8 mouse cellular contexts compared by ENCODE assay signal in the genomic region with DNA sequence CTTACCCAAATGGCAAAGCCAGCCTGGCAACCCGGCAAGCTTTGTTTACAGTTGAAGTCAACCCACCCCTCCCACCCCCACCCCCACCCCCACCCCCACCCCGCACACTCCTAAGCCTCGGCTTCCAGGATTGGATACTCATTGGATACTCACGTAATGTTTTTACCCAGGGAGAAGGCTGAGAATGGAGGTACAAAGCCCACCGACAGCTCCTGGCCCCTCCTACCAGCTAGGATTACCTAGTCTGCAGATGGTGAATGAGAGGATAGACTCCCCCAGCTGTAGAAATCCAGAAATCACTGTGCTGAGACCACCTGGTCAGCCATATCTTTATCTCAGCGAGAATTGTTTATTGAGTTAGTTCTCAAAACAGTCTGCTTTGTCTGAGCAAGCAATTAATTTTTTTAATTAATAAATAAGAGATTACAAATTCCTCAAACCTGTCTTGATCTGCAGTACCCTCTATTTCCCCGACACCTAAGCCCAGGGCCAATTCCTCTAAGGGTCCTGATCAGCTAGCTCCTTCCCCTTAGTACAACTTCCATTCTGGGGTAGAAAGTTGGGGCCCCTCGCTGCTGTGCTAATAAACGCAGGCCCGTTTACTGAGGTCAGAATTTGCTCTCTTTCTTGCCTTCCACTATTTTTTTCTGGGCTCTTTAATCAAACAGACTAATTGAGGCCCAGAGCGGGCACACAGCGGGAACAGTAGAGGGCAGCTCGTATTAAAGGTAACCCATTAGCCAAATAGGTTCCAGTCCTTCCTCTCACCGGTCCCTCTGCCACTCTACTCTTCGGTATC. TPM values are rescaled to one million over a fixed set of nuclear protein-coding genes. Genes with fewer than 3 reads are reported as not detected.
DNase-seq lines count a peak whose midpoint lies in the region; ATAC-seq lines count a peak whose summit lies in the region.

No protein-coding gene starts in this region.

- DNase-seq in heart, postnatal 36 days = no peak
- peak; percentile 84 for DNase-seq in ZHBTc4 (ENCODE audit: low read depth, low spot score)
- no peak for DNase-seq in thymus, adult 18-20 months
- no peak for DNase-seq in ovary, postnatal 10 days (ENCODE audit: low spot score)
- no peak for DNase-seq in thymus, postnatal 25 days

- 0 out of 2 replicates have a peak overlapping the region, but pooled peaks have one; percentile 12 for H3K9ac ChIP-seq in heart, embryonic 14.5 days (ENCODE audit: low read length)
- H3K9ac ChIP-seq in hindbrain, embryonic 13.5 days = no peak overlapping the region; the same call in 1 of the 2 replicates
- no peak overlapping the region for H3K9ac ChIP-seq in midbrain, embryonic 12.5 days (replicated peaks)

- intact Hi-C loops in heart, postnatal 36 days (cut with DNase I) = loop anchor here (1.0 to 10.0 kb wide), 2 partner anchors 69 to 322 kb away; no protein-coding TSS in a partner anchor

- H3K9me3 ChIP-seq in heart, embryonic 14.5 days (ENCODE audit: control insufficient read depth, low read length) = no peaks in the 10 kb centered on the region
- no peaks in the 10 kb centered on the region for H3K9me3 ChIP-seq in hindbrain, embryonic 13.5 days
- no peaks in the 10 kb centered on the region for H3K9me3 ChIP-seq in midbrain, embryonic 12.5 days

- H3K4me2 ChIP-seq in heart, embryonic 14.5 days (ENCODE audit: low read length) = peak overlapping the region; percentile 33
- peak overlapping the region; percentile 29; the same call in 1 of the 2 replicates for H3K4me2 ChIP-seq in hindbrain, embryonic 13.5 days
- H3K4me2 ChIP-seq in midbrain, embryonic 12.5 days (replicated peaks) = peak overlapping the region; percentile 32

- WGBS in heart, embryonic 14.5 days = 13% methylated on average over 15 of the region's 15 CpGs
- WGBS in hindbrain, embryonic 13.5 days = 7% methylated on average over 15 of the region's 15 CpGs
- WGBS in midbrain, embryonic 12.5 days = 6% methylated on average over 15 of the region's 15 CpGs

- H3K4me3 ChIP-seq in heart, embryonic 14.5 days (ENCODE audit: control insufficient read depth in 1 of 2, insufficient read depth in 1 of 2, low read depth in 1 of 2, low read length in 2 of 2) = no peak overlapping the region; a peak in 1 of 4 replicates
- no peak overlapping the region for H3K4me3 ChIP-seq in hindbrain, embryonic 13.5 days
- H3K4me3 ChIP-seq in midbrain, embryonic 12.5 days = no peak overlapping the region

- H3K4me1 ChIP-seq in heart, embryonic 14.5 days (ENCODE audit: control insufficient read depth in 2 of 2, insufficient read depth in 2 of 2, low read length in 2 of 2) = peaks cover 0 to 2% of the 10 kb centered on the region in 2 experiments; a peak in 1 of 4 replicates
- peaks cover 16% of the 10 kb centered on the region for H3K4me1 ChIP-seq in hindbrain, embryonic 13.5 days (replicated peaks)
- peaks cover 25% of the 10 kb centered on the region for H3K4me1 ChIP-seq in midbrain, embryonic 12.5 days

- H3K27ac ChIP-seq in heart, embryonic 14.5 days (replicated peaks in 1 of 2; ENCODE audit: control insufficient read depth in 1 of 2, insufficient read depth in 1 of 2, low read depth in 2 of 2, low read length in 2 of 2) = no peak overlapping the region
- no peak overlapping the region; the same call in 1 of the 2 replicates for H3K27ac ChIP-seq in hindbrain, embryonic 13.5 days
- H3K27ac ChIP-seq in midbrain, embryonic 12.5 days (replicated peaks) = no peak overlapping the region

- no peaks in the 10 kb centered on the region for H3K27me3 ChIP-seq in heart, embryonic 14.5 days (ENCODE audit: control insufficient read depth, insufficient read depth, low read length)
- no peaks in the 10 kb centered on the region for H3K27me3 ChIP-seq in hindbrain, embryonic 13.5 days
- H3K27me3 ChIP-seq in midbrain, embryonic 12.5 days = no peaks in the 10 kb centered on the region

- ATAC-seq in heart, embryonic 14.5 days (ENCODE audit: insufficient number of reproducible peaks, insufficient read depth, low FRiP score, low read depth) = no peak
- peak; percentile 32; the same call in 1 of the 2 replicates for ATAC-seq in hindbrain, embryonic 13.5 days (ENCODE audit: low FRiP score)
- ATAC-seq in midbrain, embryonic 12.5 days (ENCODE audit: low FRiP score, low read depth) = peak; percentile 58

- H3K36me3 ChIP-seq in heart, embryonic 14.5 days (ENCODE audit: control insufficient read depth, insufficient read depth, low read length) = no peaks in the 10 kb centered on the region
- no peaks in the 10 kb centered on the region for H3K36me3 ChIP-seq in hindbrain, embryonic 13.5 days
- H3K36me3 ChIP-seq in midbrain, embryonic 12.5 days = no peaks in the 10 kb centered on the region

RNA-seq across cellular contexts. Expression of a gene that starts 10.6 kb away (rescaled TPM):
- 1.1 and 1.7 TPM in 2 replicates for polyA plus RNA-seq in heart, embryonic 14.5 days (2014; fragmentation: Nextera tagmentation; extraction: Ambion mirVana)
- under 1 TPM; 0.61 to 0.68 TPM for total RNA-seq in heart, postnatal 36 days (2021)
- polyA plus RNA-seq in hindbrain, embryonic 13.5 days (2015; fragmentation: Nextera tagmentation; extraction: Ambion mirVana) = 1.7 and 1.8 TPM in 2 replicates
- polyA plus RNA-seq in midbrain, embryonic 12.5 days (2016; fragmentation: Nextera tagmentation; extraction: Ambion mirVana) = 1.8 and 2.4 TPM in 2 replicates

RNA-seq across cellular contexts. Expression of a gene that starts 22.6 kb away (rescaled TPM):
- 2,486 and 2,703 TPM in 2 replicates for polyA plus RNA-seq in heart, embryonic 14.5 days (2014; fragmentation: Nextera tagmentation; extraction: Ambion mirVana)
- 100 to 1,000 TPM; 196 to 202 TPM for total RNA-seq in heart, postnatal 36 days (2021)
- 1,531 and 1,576 TPM in 2 replicates for polyA plus RNA-seq in hindbrain, embryonic 13.5 days (2015; fragmentation: Nextera tagmentation; extraction: Ambion mirVana)
- 1,213 and 1,289 TPM in 2 replicates for polyA plus RNA-seq in midbrain, embryonic 12.5 days (2016; fragmentation: Nextera tagmentation; extraction: Ambion mirVana)

RNA-seq across cellular contexts. Expression of a gene that starts 38.8 kb away (rescaled TPM):
- 99.1 and 103 TPM in 2 replicates for polyA plus RNA-seq in heart, embryonic 14.5 days (2014; fragmentation: Nextera tagmentation; extraction: Ambion mirVana)
- 10 to 100 TPM; 20.0 to 20.6 TPM for total RNA-seq in heart, postnatal 36 days (2021)
- polyA plus RNA-seq in hindbrain, embryonic 13.5 days (2015; fragmentation: Nextera tagmentation; extraction: Ambion mirVana) = 302 and 313 TPM in 2 replicates
- 294 and 315 TPM in 2 replicates for polyA plus RNA-seq in midbrain, embryonic 12.5 days (2016; fragmentation: Nextera tagmentation; extraction: Ambion mirVana)

RNA-seq across cellular contexts. Expression of a gene that starts 45.4 kb away (rescaled TPM):
- polyA plus RNA-seq in heart, embryonic 14.5 days (2014; fragmentation: Nextera tagmentation; extraction: Ambion mirVana) = 12.6 and 13.5 TPM in 2 replicates
- total RNA-seq in heart, postnatal 36 days (2021) = 10 to 100 TPM; 13.2 to 13.5 TPM
- polyA plus RNA-seq in hindbrain, embryonic 13.5 days (2015; fragmentation: Nextera tagmentation; extraction: Ambion mirVana) = 6.9 and 7.1 TPM in 2 replicates
- polyA plus RNA-seq in midbrain, embryonic 12.5 days (2016; fragmentation: Nextera tagmentation; extraction: Ambion mirVana) = 7.7 and 7.9 TPM in 2 replicates

RNA-seq across cellular contexts. Expression of a gene that starts 50.3 kb away (rescaled TPM):
- 647 and 682 TPM in 2 replicates for polyA plus RNA-seq in heart, embryonic 14.5 days (2014; fragmentation: Nextera tagmentation; extraction: Ambion mirVana)
- 1,000 to 10,000 TPM; 1,903 to 1,946 TPM for total RNA-seq in heart, postnatal 36 days (2021)
- polyA plus RNA-seq in hindbrain, embryonic 13.5 days (2015; fragmentation: Nextera tagmentation; extraction: Ambion mirVana) = 37.0 and 37.8 TPM in 2 replicates
- polyA plus RNA-seq in midbrain, embryonic 12.5 days (2016; fragmentation: Nextera tagmentation; extraction: Ambion mirVana) = 5.7 and 7.4 TPM in 2 replicates
